Mouse (Mus musculus): ENCODE measurements around the gene Camsap2. TPM values are rescaled to one million over a fixed set of nuclear protein-coding genes. Genes with fewer than 3 reads are reported as not detected.

Camsap2 gene
- polyA plus RNA-seq, 1 experiment = 11.6 TPM

GRCm38 (mm10) chr1:136268224-136268623, 77.7 kb downstream of the Camsap2 start:
- 63% methylated on average over 7 of the region's 7 CpGs for whole genome bisulfite sequencing
- TF ChIP-seq POLR2A (IDR thresholded peaks at IDR 0.05; ENCODE audit: borderline replicate concordance, extremely low read depth, low read depth, low read length) (no peak), CTCF (IDR thresholded peaks at IDR 0.05; ENCODE audit: insufficient read depth, low read length) (no peak)
- no peaks in the 10 kb centered on the region for H3K4me1 ChIP-seq (ENCODE audit: control insufficient read depth, insufficient read depth, low read length)
- DNase-seq = no peak
- H3K4me3 ChIP-seq (replicated peaks; ENCODE audit: extremely low read depth, low read depth, low read length) = no peak overlapping the region

- no peak for DNase-seq
- TF ChIP-seq POLR2A (IDR thresholded peaks at IDR 0.05; ENCODE audit: borderline replicate concordance, extremely low read depth, low read depth, low read length) = no peak
- Histone ChIP-seq H3K4me3 (replicated peaks; ENCODE audit: extremely low read depth, low read depth, low read length) (no peak overlapping the region), H3K4me1 (ENCODE audit: control insufficient read depth, insufficient read depth, low read length) (no peaks in the 10 kb centered on the region)
- 41% methylated on average over 6 of the region's 6 CpGs for WGBS
Measured at GRCm38 (mm10) chr1:136266127-136266526, 79.8 kb downstream of the Camsap2 start.

GRCm38 (mm10) chr1:136263355-136263754, 82.5 kb downstream of the Camsap2 start:
- no peak for DNase-seq
- TF ChIP-seq POLR2A (IDR thresholded peaks at IDR 0.05; ENCODE audit: borderline replicate concordance, extremely low read depth, low read depth, low read length) (no peak), CTCF (IDR thresholded peaks at IDR 0.05; ENCODE audit: insufficient read depth, low read length) (no peak)
- 83% methylated on average over 5 of the region's 5 CpGs for WGBS
- Histone ChIP-seq H3K4me3 (replicated peaks; ENCODE audit: extremely low read depth, low read depth, low read length) (no peak overlapping the region), H3K4me1 (ENCODE audit: control insufficient read depth, insufficient read depth, low read length) (0 out of 2 replicates have a peak, but pooled peaks cover 4% of the 10 kb centered on the region)

GRCm38 (mm10) chr1:136260635-136261238, 85.2 kb downstream of the Camsap2 start, which contains the start of gene Gpr25:
TSS of gene Gpr25 (minus strand) at chr1:136260873.
- DNase-seq = no peak
- WGBS = 10% methylated on average over 28 of the region's 28 CpGs
- H3K4me1 ChIP-seq (ENCODE audit: control insufficient read depth, insufficient read depth, low read length) = 0 out of 2 replicates have a peak, but pooled peaks cover 4% of the 10 kb centered on the region
- no peak for TF ChIP-seq POLR2A (IDR thresholded peaks at IDR 0.05; ENCODE audit: borderline replicate concordance, extremely low read depth, low read depth, low read length)
- no peak for TF ChIP-seq CTCF (IDR thresholded peaks at IDR 0.05; ENCODE audit: insufficient read depth, low read length)
- H3K4me3 ChIP-seq (replicated peaks; ENCODE audit: extremely low read depth, low read depth, low read length) = peak within 1 kb of the TSS; percentile 30

- 0 out of 2 replicates have a peak, but pooled peaks cover 4% of the 10 kb centered on the region for H3K4me1 ChIP-seq (ENCODE audit: control insufficient read depth, insufficient read depth, low read length)
- under 1% methylated on average over 95 of the region's 95 CpGs for WGBS
- TF ChIP-seq CTCF (IDR thresholded peaks at IDR 0.05; ENCODE audit: insufficient read depth, low read length) (no peak), POLR2A (IDR thresholded peaks at IDR 0.05; ENCODE audit: borderline replicate concordance, extremely low read depth, low read depth, low read length) (no peak)
- peak overlapping the region; percentile 30 for H3K4me3 ChIP-seq (replicated peaks; ENCODE audit: extremely low read depth, low read depth, low read length)
- DNase-seq = peak; percentile 18
Measured at GRCm38 (mm10) chr1:136259893-136260634, 85.8 kb downstream of the Camsap2 start.

GRCm38 (mm10) chr1:136259543-136259892, 86.4 kb downstream of the Camsap2 start:
- 3% methylated on average over 16 of the region's 16 CpGs for WGBS
- Histone ChIP-seq H3K4me3 (replicated peaks; ENCODE audit: extremely low read depth, low read depth, low read length) (no peak overlapping the region), H3K4me1 (ENCODE audit: control insufficient read depth, insufficient read depth, low read length) (0 out of 2 replicates have a peak, but pooled peaks cover 4% of the 10 kb centered on the region)
- no peak for TF ChIP-seq CTCF (IDR thresholded peaks at IDR 0.05; ENCODE audit: insufficient read depth, low read length)
- TF ChIP-seq POLR2A (IDR thresholded peaks at IDR 0.05; ENCODE audit: borderline replicate concordance, extremely low read depth, low read depth, low read length) = no peak
- no peak for DNase-seq

- no peak for DNase-seq
- TF ChIP-seq CTCF (IDR thresholded peaks at IDR 0.05; ENCODE audit: insufficient read depth, low read length) (no peak), POLR2A (IDR thresholded peaks at IDR 0.05; ENCODE audit: borderline replicate concordance, extremely low read depth, low read depth, low read length) (no peak)
- Histone ChIP-seq H3K4me1 (ENCODE audit: control insufficient read depth, insufficient read depth, low read length) (0 out of 2 replicates have a peak, but pooled peaks cover 4% of the 10 kb centered on the region), H3K4me3 (replicated peaks; ENCODE audit: extremely low read depth, low read depth, low read length) (no peak overlapping the region)
- WGBS = 66% methylated on average over 9 of the region's 9 CpGs
Measured at GRCm38 (mm10) chr1:136258495-136258894, 87.4 kb downstream of the Camsap2 start.

GRCm38 (mm10) chr1:136255657-136256056, 90.2 kb downstream of the Camsap2 start:
- TF ChIP-seq CTCF (IDR thresholded peaks at IDR 0.05; ENCODE audit: insufficient read depth, low read length) (no peak), POLR2A (IDR thresholded peaks at IDR 0.05; ENCODE audit: borderline replicate concordance, extremely low read depth, low read depth, low read length) (no peak)
- DNase-seq = no peak
- H3K4me1 ChIP-seq (ENCODE audit: control insufficient read depth, insufficient read depth, low read length) = 0 out of 2 replicates have a peak, but pooled peaks cover 4% of the 10 kb centered on the region
- 57% methylated on average over 8 of the region's 8 CpGs for WGBS
- H3K4me3 ChIP-seq (replicated peaks; ENCODE audit: extremely low read depth, low read depth, low read length) = no peak overlapping the region

GRCm38 (mm10) chr1:136255174-136255573, 90.7 kb downstream of the Camsap2 start:
- no peak for TF ChIP-seq CTCF (IDR thresholded peaks at IDR 0.05; ENCODE audit: insufficient read depth, low read length)
- no peak for TF ChIP-seq POLR2A (IDR thresholded peaks at IDR 0.05; ENCODE audit: borderline replicate concordance, extremely low read depth, low read depth, low read length)
- no peak for DNase-seq
- no peak overlapping the region for H3K4me3 ChIP-seq (replicated peaks; ENCODE audit: extremely low read depth, low read depth, low read length)
- 0 out of 2 replicates have a peak, but pooled peaks cover 2% of the 10 kb centered on the region for H3K4me1 ChIP-seq (ENCODE audit: control insufficient read depth, insufficient read depth, low read length)
- WGBS = 37% methylated on average over 6 of the region's 6 CpGs
